9 mouse cellular contexts compared by ENCODE assay signal in genomic region chr3:21626029-21626428, GRCm38 (mm10).
DNase-seq lines count a peak whose midpoint lies in the region; ATAC-seq and TF ChIP-seq lines count a peak whose summit lies in the region.
"Had no signal": no experiment of that assay in that cellular context is flagged by ENCODE, and none has a peak within 500 bp of the region (broad histone marks: within the 10 kb centered on the region; RNA-seq: fewer than 3 reads in every experiment).

No protein-coding gene starts in this region.

- no peaks in the 10 kb centered on the region for H3K4me1 ChIP-seq in heart, embryonic 10.5 days
- H3K4me1 ChIP-seq in kidney, postnatal 0 days (replicated peaks; ENCODE audit: insufficient read depth, low read length): no peaks in the 10 kb centered on the region
- no peaks in the 10 kb centered on the region for H3K4me1 ChIP-seq in midbrain, embryonic 15.5 days
- H3K4me1 ChIP-seq: midbrain, embryonic 12.5 days had no signal

- H3K4me3 ChIP-seq in heart, embryonic 10.5 days: no peak overlapping the region
- H3K4me3 ChIP-seq in kidney, postnatal 0 days (replicated peaks; ENCODE audit: low read depth, low read length): no peak overlapping the region
- H3K4me3 ChIP-seq in midbrain, embryonic 15.5 days: no peak overlapping the region
- H3K4me3 ChIP-seq: midbrain, embryonic 12.5 days had no signal

- H3K27me3 ChIP-seq in heart, embryonic 10.5 days (ENCODE audit: insufficient read depth, poor library complexity, severe bottlenecking): no peaks in the 10 kb centered on the region
- H3K27me3 ChIP-seq in kidney, postnatal 0 days (ENCODE audit: insufficient read depth, low read length): no peaks in the 10 kb centered on the region
- no peaks in the 10 kb centered on the region for H3K27me3 ChIP-seq in midbrain, embryonic 15.5 days (replicated peaks)
- H3K27me3 ChIP-seq: midbrain, embryonic 12.5 days had no signal

- no peaks in the 10 kb centered on the region for H3K9me3 ChIP-seq in heart, embryonic 10.5 days
- no peaks in the 10 kb centered on the region for H3K9me3 ChIP-seq in kidney, postnatal 0 days (replicated peaks; ENCODE audit: low read length)
- no peaks in the 10 kb centered on the region for H3K9me3 ChIP-seq in midbrain, embryonic 15.5 days
- H3K9me3 ChIP-seq: midbrain, embryonic 12.5 days had no signal

- H3K9ac ChIP-seq in kidney, postnatal 0 days (ENCODE audit: low read depth, low read length): no peak overlapping the region
- H3K9ac ChIP-seq in midbrain, embryonic 15.5 days: no peak overlapping the region
- H3K9ac ChIP-seq: midbrain, embryonic 12.5 days had no signal

- no peak overlapping the region for H3K4me2 ChIP-seq in kidney, postnatal 0 days (ENCODE audit: low read length)
- no peak overlapping the region for H3K4me2 ChIP-seq in midbrain, embryonic 15.5 days
- H3K4me2 ChIP-seq: midbrain, embryonic 12.5 days had no signal

- no peak for TF ChIP-seq CTCF in kidney, postnatal 0 days (IDR thresholded peaks at IDR 0.05; ENCODE audit: low read depth)

- H3K36me3 ChIP-seq in heart, embryonic 10.5 days: no peaks in the 10 kb centered on the region
- H3K36me3 ChIP-seq in kidney, postnatal 0 days (ENCODE audit: insufficient read depth, low read length): no peaks in the 10 kb centered on the region
- no peaks in the 10 kb centered on the region for H3K36me3 ChIP-seq in midbrain, embryonic 15.5 days (replicated peaks)
- H3K36me3 ChIP-seq: midbrain, embryonic 12.5 days had no signal

- peak; percentile 65 to 76 for DNase-seq in heart, adult 18-20 months
- DNase-seq in heart, embryonic 10.5 days (ENCODE audit: low spot score): no peak
- peak; percentile 90 for DNase-seq in 3T3-L1 (ENCODE audit: low read depth, low spot score)
- peak; percentile 67 for DNase-seq in brain, embryonic 18.5 days (ENCODE audit: low read depth, low spot score)
- DNase-seq in kidney, postnatal 0 days (ENCODE audit: low spot score): peak; percentile 77
- DNase-seq in lung, postnatal 25 days (ENCODE audit: low spot score): peak; percentile 76

- ATAC-seq in kidney, postnatal 0 days (replicated peaks; ENCODE audit: low FRiP score, low read depth): no peak
- ATAC-seq in megakaryocyte-erythroid progenitor cell, adult 5-6 weeks (replicated peaks; ENCODE audit: low FRiP score, low TSS enrichment, poor library complexity, severe bottlenecking): no peak
- no peak for ATAC-seq in midbrain, embryonic 15.5 days (replicated peaks)

- no peak overlapping the region for H3K27ac ChIP-seq in heart, embryonic 10.5 days
- no peak overlapping the region for H3K27ac ChIP-seq in kidney, postnatal 0 days
- H3K27ac ChIP-seq in midbrain, embryonic 15.5 days: no peak overlapping the region
- H3K27ac ChIP-seq: midbrain, embryonic 12.5 days had no signal

- WGBS in heart, embryonic 10.5 days: 60% methylated on average over 3 of the region's 3 CpGs
- 13% methylated on average over 3 of the region's 3 CpGs for WGBS in kidney, postnatal 0 days
- WGBS in midbrain, embryonic 15.5 days: 45% methylated on average over 3 of the region's 3 CpGs
